Mouse (Mus musculus): ENCODE measurements around the gene Zfp661. TPM values are rescaled to one million over a fixed set of nuclear protein-coding genes. Genes with fewer than 3 reads are reported as not detected.

Zfp661 gene
- polyA plus RNA-seq (2014; fragmentation: Nextera tagmentation; extraction: Ambion mirVana) = 7.2 and 8.9 TPM in 2 replicates

- H3K27me3 ChIP-seq (ENCODE audit: control insufficient read depth, insufficient read depth, low read length) = no peaks in the 10 kb centered on the region
- peaks cover 8% of the 10 kb centered on the region; the same call in 1 of the 2 replicates for H3K4me1 ChIP-seq (replicated peaks; ENCODE audit: control insufficient read depth, insufficient read depth, low read length)
- H3K36me3 ChIP-seq (ENCODE audit: control insufficient read depth, insufficient read depth, low read length) = no peaks in the 10 kb centered on the region
- H3K4me2 ChIP-seq (ENCODE audit: low read depth, low read length, severe bottlenecking) = peak within 1 kb of the TSS; percentile 64
- peak within 1 kb of the TSS; percentile 81; the same call in 1 of the 2 replicates for H3K27ac ChIP-seq (ENCODE audit: low read depth, low read length)
- WGBS = 5% methylated on average over 39 of the region's 39 CpGs
- peak; percentile 94 for DNase-seq (ENCODE audit: low spot score)
- peak within 1 kb of the TSS; percentile 81 for H3K9ac ChIP-seq (ENCODE audit: low read length)
- H3K9me3 ChIP-seq (ENCODE audit: control insufficient read depth, low read length) = no peaks in the 10 kb centered on the region
- H3K4me3 ChIP-seq (ENCODE audit: low read depth, low read length) = peak within 1 kb of the TSS; percentile 81
- peak; percentile 87 for ATAC-seq (replicated peaks; ENCODE audit: low FRiP score)
Measured at GRCm38 (mm10) chr2:127586694-127587513, at the start of gene Zfp661, which contains the start of gene Mrps5. Zfp661 (minus strand) TSS chr2:127587094. Mrps5 (plus strand) TSS chr2:127587222.

GRCm38 (mm10) chr2:127635581-127635980, 48.7 kb upstream of the Zfp661 start:
- no peaks in the 10 kb centered on the region for H3K9me3 ChIP-seq (ENCODE audit: control insufficient read depth, low read length)
- no peak overlapping the region for H3K4me2 ChIP-seq (ENCODE audit: low read depth, low read length, severe bottlenecking)
- H3K4me1 ChIP-seq (replicated peaks; ENCODE audit: control insufficient read depth, insufficient read depth, low read length) = no peaks in the 10 kb centered on the region
- 74% methylated on average over 6 of the region's 6 CpGs for WGBS
- no peak overlapping the region for H3K4me3 ChIP-seq (ENCODE audit: low read depth, low read length)
- H3K36me3 ChIP-seq (ENCODE audit: control insufficient read depth, insufficient read depth, low read length) = no peaks in the 10 kb centered on the region
- no peaks in the 10 kb centered on the region for H3K27me3 ChIP-seq (ENCODE audit: control insufficient read depth, insufficient read depth, low read length)
- no peak for ATAC-seq (replicated peaks; ENCODE audit: low FRiP score)
- no peak overlapping the region for H3K9ac ChIP-seq (ENCODE audit: low read length)
- DNase-seq (ENCODE audit: low spot score) = no peak
- H3K27ac ChIP-seq (ENCODE audit: low read depth, low read length) = no peak overlapping the region

- no peak overlapping the region for H3K4me2 ChIP-seq (ENCODE audit: low read depth, low read length, severe bottlenecking)
- H3K27me3 ChIP-seq (ENCODE audit: control insufficient read depth, insufficient read depth, low read length) = no peaks in the 10 kb centered on the region
- H3K4me3 ChIP-seq (ENCODE audit: low read depth, low read length) = no peak overlapping the region
- H3K4me1 ChIP-seq (replicated peaks; ENCODE audit: control insufficient read depth, insufficient read depth, low read length) = no peaks in the 10 kb centered on the region
- H3K27ac ChIP-seq (ENCODE audit: low read depth, low read length) = no peak overlapping the region
- WGBS = 60% methylated on average over 2 of the region's 2 CpGs
- no peak for ATAC-seq (replicated peaks; ENCODE audit: low FRiP score)
- no peaks in the 10 kb centered on the region for H3K36me3 ChIP-seq (ENCODE audit: control insufficient read depth, insufficient read depth, low read length)
- DNase-seq (ENCODE audit: low spot score) = no peak
- no peaks in the 10 kb centered on the region for H3K9me3 ChIP-seq (ENCODE audit: control insufficient read depth, low read length)
- no peak overlapping the region for H3K9ac ChIP-seq (ENCODE audit: low read length)
Measured at GRCm38 (mm10) chr2:127632601-127633000, 45.7 kb upstream of the Zfp661 start.

- no peaks in the 10 kb centered on the region for H3K9me3 ChIP-seq (ENCODE audit: control insufficient read depth, low read length)
- no peaks in the 10 kb centered on the region for H3K36me3 ChIP-seq (ENCODE audit: control insufficient read depth, insufficient read depth, low read length)
- H3K4me1 ChIP-seq (replicated peaks; ENCODE audit: control insufficient read depth, insufficient read depth, low read length) = no peaks in the 10 kb centered on the region
- no peak overlapping the region for H3K27ac ChIP-seq (ENCODE audit: low read depth, low read length)
- 81% methylated on average over 6 of the region's 6 CpGs for WGBS
- DNase-seq (ENCODE audit: low spot score) (no peak), ATAC-seq (replicated peaks; ENCODE audit: low FRiP score) (no peak)
- H3K9ac ChIP-seq (ENCODE audit: low read length) = no peak overlapping the region
- no peak overlapping the region for H3K4me2 ChIP-seq (ENCODE audit: low read depth, low read length, severe bottlenecking)
- no peak overlapping the region for H3K4me3 ChIP-seq (ENCODE audit: low read depth, low read length)
- no peaks in the 10 kb centered on the region for H3K27me3 ChIP-seq (ENCODE audit: control insufficient read depth, insufficient read depth, low read length)
Measured at GRCm38 (mm10) chr2:127627990-127628570, 41.2 kb upstream of the Zfp661 start.

GRCm38 (mm10) chr2:127627354-127627753, 40.5 kb upstream of the Zfp661 start:
- no peaks in the 10 kb centered on the region for H3K27me3 ChIP-seq (ENCODE audit: control insufficient read depth, insufficient read depth, low read length)
- no peak overlapping the region for H3K4me2 ChIP-seq (ENCODE audit: low read depth, low read length, severe bottlenecking)
- 51% methylated on average over 6 of the region's 6 CpGs for WGBS
- H3K9me3 ChIP-seq (ENCODE audit: control insufficient read depth, low read length) = no peaks in the 10 kb centered on the region
- H3K27ac ChIP-seq (ENCODE audit: low read depth, low read length) = no peak overlapping the region
- no peaks in the 10 kb centered on the region for H3K36me3 ChIP-seq (ENCODE audit: control insufficient read depth, insufficient read depth, low read length)
- no peak overlapping the region for H3K9ac ChIP-seq (ENCODE audit: low read length)
- H3K4me3 ChIP-seq (ENCODE audit: low read depth, low read length) = no peak overlapping the region
- H3K4me1 ChIP-seq (replicated peaks; ENCODE audit: control insufficient read depth, insufficient read depth, low read length) = no peaks in the 10 kb centered on the region
- no peak for DNase-seq (ENCODE audit: low spot score)
- no peak for ATAC-seq (replicated peaks; ENCODE audit: low FRiP score)

- Histone ChIP-seq H3K36me3 (ENCODE audit: control insufficient read depth, insufficient read depth, low read length) (no peaks in the 10 kb centered on the region), H3K4me1 (replicated peaks; ENCODE audit: control insufficient read depth, insufficient read depth, low read length) (no peaks in the 10 kb centered on the region)
- 84% methylated on average over 5 of the region's 5 CpGs for WGBS
Measured at GRCm38 (mm10) chr2:127625659-127626058, 38.8 kb upstream of the Zfp661 start.

GRCm38 (mm10) chr2:127624786-127625185, 37.9 kb upstream of the Zfp661 start:
- H3K4me1 ChIP-seq (replicated peaks; ENCODE audit: control insufficient read depth, insufficient read depth, low read length) = no peaks in the 10 kb centered on the region
- ATAC-seq (replicated peaks; ENCODE audit: low FRiP score) = no peak
- no peak overlapping the region for H3K4me3 ChIP-seq (ENCODE audit: low read depth, low read length)
- no peak overlapping the region for H3K9ac ChIP-seq (ENCODE audit: low read length)
- H3K27ac ChIP-seq (ENCODE audit: low read depth, low read length) = no peak overlapping the region
- no peaks in the 10 kb centered on the region for H3K27me3 ChIP-seq (ENCODE audit: control insufficient read depth, insufficient read depth, low read length)
- H3K4me2 ChIP-seq (ENCODE audit: low read depth, low read length, severe bottlenecking) = no peak overlapping the region
- H3K9me3 ChIP-seq (ENCODE audit: control insufficient read depth, low read length) = no peaks in the 10 kb centered on the region
- DNase-seq (ENCODE audit: low spot score) = no peak
- H3K36me3 ChIP-seq (ENCODE audit: control insufficient read depth, insufficient read depth, low read length) = no peaks in the 10 kb centered on the region
- WGBS = 94% methylated on average over 2 of the region's 2 CpGs

More at GRCm38 (mm10) chr2:127625659-127626058, 38.8 kb upstream of the Zfp661 start:
- H3K9me3 ChIP-seq (ENCODE audit: control insufficient read depth, low read length) = no peaks in the 10 kb centered on the region
- H3K4me2 ChIP-seq (ENCODE audit: low read depth, low read length, severe bottlenecking) = no peak overlapping the region
- H3K9ac ChIP-seq (ENCODE audit: low read length) = no peak overlapping the region
- no peak for ATAC-seq (replicated peaks; ENCODE audit: low FRiP score)
- no peaks in the 10 kb centered on the region for H3K27me3 ChIP-seq (ENCODE audit: control insufficient read depth, insufficient read depth, low read length)
- no peak for DNase-seq (ENCODE audit: low spot score)
- no peak overlapping the region for H3K4me3 ChIP-seq (ENCODE audit: low read depth, low read length)
- no peak overlapping the region for H3K27ac ChIP-seq (ENCODE audit: low read depth, low read length)

- WGBS = 59% methylated on average over 3 of the region's 3 CpGs
- Histone ChIP-seq H3K9me3 (ENCODE audit: control insufficient read depth, low read length) (no peaks in the 10 kb centered on the region), H3K9ac (ENCODE audit: low read length) (no peak overlapping the region), H3K4me1 (replicated peaks; ENCODE audit: control insufficient read depth, insufficient read depth, low read length) (no peaks in the 10 kb centered on the region), H3K27me3 (ENCODE audit: control insufficient read depth, insufficient read depth, low read length) (no peaks in the 10 kb centered on the region), H3K36me3 (ENCODE audit: control insufficient read depth, insufficient read depth, low read length) (no peaks in the 10 kb centered on the region), H3K4me2 (ENCODE audit: low read depth, low read length, severe bottlenecking) (no peak overlapping the region), H3K4me3 (ENCODE audit: low read depth, low read length) (no peak overlapping the region), H3K27ac (ENCODE audit: low read depth, low read length) (no peak overlapping the region)
- ATAC-seq (replicated peaks; ENCODE audit: low FRiP score) (no peak), DNase-seq (ENCODE audit: low spot score) (peak; percentile 28)
Measured at GRCm38 (mm10) chr2:127622065-127622464, 35.2 kb upstream of the Zfp661 start.

Measured in forebrain, embryonic 11.5 days (tissue).